Mouse (Mus musculus): Measurements from ENCODE around the gene Smg5. TPM values are rescaled to one million over a fixed set of nuclear protein-coding genes. Genes with fewer than 3 reads are reported as not detected.
"Not testable (repeated sequence)": the region's sequence is repeated elsewhere in the genome, so short reads cannot be mapped to it uniquely, and the experiment has no call there.

Gene Smg5
- polyA plus RNA-seq, 1 experiment, result 108 TPM

- TF ChIP-seq CTCF (IDR thresholded peaks at IDR 0.05; ENCODE audit: borderline replicate concordance, extremely low read depth, insufficient read depth, insufficient read length) (no peak), POLR2A (IDR thresholded peaks at IDR 0.05; ENCODE audit: borderline replicate concordance, extremely low read depth, insufficient read depth, insufficient read length, poor library complexity, severe bottlenecking) (no peak)
- no peak for DNase-seq (ENCODE audit: low read depth)
These were observed 23.9 kb downstream of the Smg5 start for GRCm38 (mm10) chr3:88359989-88360388.

GRCm38 (mm10) chr3:88361096-88361495 lies 25.0 kb downstream of the Smg5 start:
- DNase-seq (ENCODE audit: low read depth), result no peak
- TF ChIP-seq POLR2A (IDR thresholded peaks at IDR 0.05; ENCODE audit: borderline replicate concordance, extremely low read depth, insufficient read depth, insufficient read length, poor library complexity, severe bottlenecking) (no peak), CTCF (IDR thresholded peaks at IDR 0.05; ENCODE audit: borderline replicate concordance, extremely low read depth, insufficient read depth, insufficient read length) (no peak)

- DNase-seq (ENCODE audit: low read depth), result no peak
- TF ChIP-seq CTCF (IDR thresholded peaks at IDR 0.05; ENCODE audit: borderline replicate concordance, extremely low read depth, insufficient read depth, insufficient read length), result no peak
- TF ChIP-seq POLR2A (IDR thresholded peaks at IDR 0.05; ENCODE audit: borderline replicate concordance, extremely low read depth, insufficient read depth, insufficient read length, poor library complexity, severe bottlenecking), result no peak
These were observed 25.7 kb downstream of the Smg5 start for GRCm38 (mm10) chr3:88361612-88362313.

- peak; percentile 41 for DNase-seq (ENCODE audit: low read depth)
- TF ChIP-seq POLR2A (IDR thresholded peaks at IDR 0.05; ENCODE audit: borderline replicate concordance, extremely low read depth, insufficient read depth, insufficient read length, poor library complexity, severe bottlenecking) (no peak), CTCF (IDR thresholded peaks at IDR 0.05; ENCODE audit: borderline replicate concordance, extremely low read depth, insufficient read depth, insufficient read length) (no peak)
These were observed 27.6 kb downstream of the Smg5 start for GRCm38 (mm10) chr3:88363700-88364099.

- peak; percentile 47 for DNase-seq (ENCODE audit: low read depth)
- TF ChIP-seq POLR2A (IDR thresholded peaks at IDR 0.05; ENCODE audit: borderline replicate concordance, extremely low read depth, insufficient read depth, insufficient read length, poor library complexity, severe bottlenecking), result no peak
- no peak for TF ChIP-seq CTCF (IDR thresholded peaks at IDR 0.05; ENCODE audit: borderline replicate concordance, extremely low read depth, insufficient read depth, insufficient read length)
These were observed 28.3 kb downstream of the Smg5 start, which contains the start of gene Paqr6 for GRCm38 (mm10) chr3:88364337-88364736. Gene Paqr6 (plus strand): TSS chr3:88364584.

- TF ChIP-seq CTCF (IDR thresholded peaks at IDR 0.05; ENCODE audit: borderline replicate concordance, extremely low read depth, insufficient read depth, insufficient read length) (no peak), POLR2A (IDR thresholded peaks at IDR 0.05; ENCODE audit: borderline replicate concordance, extremely low read depth, insufficient read depth, insufficient read length, poor library complexity, severe bottlenecking) (no peak)
- no peak for DNase-seq (ENCODE audit: low read depth)
These were observed 29.8 kb downstream of the Smg5 start for GRCm38 (mm10) chr3:88365705-88366361.

GRCm38 (mm10) chr3:88366830-88367428 lies 30.9 kb downstream of the Smg5 start:
- DNase-seq (ENCODE audit: low read depth), result peak; percentile 60

- not testable (repeated sequence) for DNase-seq (ENCODE audit: low read depth)
These were observed 31.5 kb downstream of the Smg5 start for GRCm38 (mm10) chr3:88367517-88367916.

- DNase-seq (ENCODE audit: low read depth), result not testable (repeated sequence)
These were observed 32.5 kb downstream of the Smg5 start for GRCm38 (mm10) chr3:88368511-88368910.

GRCm38 (mm10) chr3:88372643-88373042 lies 36.6 kb downstream of the Smg5 start, which contains the start of gene Bglap3:
Gene Bglap3 (minus strand): TSS chr3:88372743.
- DNase-seq (ENCODE audit: low read depth), result not testable (repeated sequence)

GRCm38 (mm10) chr3:88375750-88376626 lies 39.9 kb downstream of the Smg5 start:
- DNase-seq (ENCODE audit: low read depth), result peak; percentile 79

GRCm38 (mm10) chr3:88376644-88377043 lies 40.6 kb downstream of the Smg5 start:
- not testable (repeated sequence) for DNase-seq (ENCODE audit: low read depth)

- DNase-seq (ENCODE audit: low read depth), result not testable (repeated sequence)
These were observed 42.5 kb downstream of the Smg5 start, which contains the start of gene Bglap2 for GRCm38 (mm10) chr3:88378599-88378998. Gene Bglap2 (minus strand): TSS chr3:88378699.

GRCm38 (mm10) chr3:88381389-88382315 lies 45.6 kb downstream of the Smg5 start:
- DNase-seq (ENCODE audit: low read depth), result peak; percentile 85

- not testable (repeated sequence) for DNase-seq (ENCODE audit: low read depth)
These were observed 46.3 kb downstream of the Smg5 start for GRCm38 (mm10) chr3:88382383-88382782.

Measured in brain, embryonic 14.5 days (tissue).